In genomic region chr7:34596531-34597235, GRCm38 (mm10) we compare ENCODE assay signal across 11 mouse cellular contexts. TPM values are rescaled to one million over a fixed set of nuclear protein-coding genes. Genes with fewer than 3 reads are reported as not detected.
DNase-seq lines count a peak whose midpoint lies in the region; ATAC-seq and TF ChIP-seq lines count a peak whose summit lies in the region.
"Had no signal": no experiment of that assay in that cellular context is flagged by ENCODE, and none has a peak within 500 bp of the region (broad histone marks: within the 10 kb centered on the region; RNA-seq: fewer than 3 reads in every experiment).

No protein-coding gene starts in this region.

- no peaks in the 10 kb centered on the region for H3K9me3 ChIP-seq in midbrain, embryonic 10.5 days (replicated peaks)
- no peaks in the 10 kb centered on the region for H3K9me3 ChIP-seq in midbrain, postnatal 0 days (ENCODE audit: low read length)
- H3K9me3 ChIP-seq in forebrain, embryonic 12.5 days: no peaks in the 10 kb centered on the region
- no peaks in the 10 kb centered on the region; the same call in 1 of the 2 replicates for H3K9me3 ChIP-seq in kidney, embryonic 15.5 days (replicated peaks)
- no peaks in the 10 kb centered on the region for H3K9me3 ChIP-seq in midbrain, embryonic 14.5 days (ENCODE audit: control insufficient read depth, low read length)

- no peak overlapping the region for H3K4me2 ChIP-seq in midbrain, postnatal 0 days (ENCODE audit: low read depth, low read length, poor library complexity, severe bottlenecking)
- peak overlapping the region; percentile 25; the same call in 1 of the 2 replicates for H3K4me2 ChIP-seq in forebrain, embryonic 12.5 days
- H3K4me2 ChIP-seq in kidney, embryonic 15.5 days: peak overlapping the region; percentile 25
- no peak overlapping the region for H3K4me2 ChIP-seq in midbrain, embryonic 14.5 days (ENCODE audit: low read length)

- peaks cover 39% of the 10 kb centered on the region for H3K4me1 ChIP-seq in midbrain, embryonic 10.5 days
- H3K4me1 ChIP-seq in midbrain, postnatal 0 days (ENCODE audit: insufficient read depth, low read length): peaks cover 10% of the 10 kb centered on the region; the same call in 1 of the 2 replicates
- peaks cover 26% of the 10 kb centered on the region for H3K4me1 ChIP-seq in forebrain, embryonic 12.5 days
- H3K4me1 ChIP-seq in kidney, embryonic 15.5 days: peaks cover 62% of the 10 kb centered on the region
- peaks cover 17% of the 10 kb centered on the region; the same call in 1 of the 2 replicates for H3K4me1 ChIP-seq in midbrain, embryonic 14.5 days (ENCODE audit: control insufficient read depth, insufficient read depth, low read length)

- no peaks in the 10 kb centered on the region for H3K36me3 ChIP-seq in midbrain, embryonic 10.5 days
- no peaks in the 10 kb centered on the region for H3K36me3 ChIP-seq in midbrain, postnatal 0 days (ENCODE audit: insufficient read depth, low read length)
- no peaks in the 10 kb centered on the region for H3K36me3 ChIP-seq in forebrain, embryonic 12.5 days (replicated peaks)
- H3K36me3 ChIP-seq in kidney, embryonic 15.5 days: no peaks in the 10 kb centered on the region
- no peaks in the 10 kb centered on the region for H3K36me3 ChIP-seq in midbrain, embryonic 14.5 days (ENCODE audit: control insufficient read depth, insufficient read depth, low read length)

- peak overlapping the region; percentile 49; the same call in 1 of the 2 replicates for H3K27ac ChIP-seq in midbrain, embryonic 10.5 days (replicated peaks)
- no peak overlapping the region for H3K27ac ChIP-seq in midbrain, postnatal 0 days (ENCODE audit: low read depth, low read length)
- peak overlapping the region; percentile 84 for H3K27ac ChIP-seq in forebrain, embryonic 12.5 days
- H3K27ac ChIP-seq in kidney, embryonic 15.5 days: peak overlapping the region; percentile 77
- peak overlapping the region; percentile 46 for H3K27ac ChIP-seq in midbrain, embryonic 14.5 days (replicated peaks; ENCODE audit: low read depth, low read length)

- ATAC-seq in midbrain, postnatal 0 days (ENCODE audit: low FRiP score): no peak
- peak; percentile 84; the same call in 1 of the 2 replicates for ATAC-seq in forebrain, embryonic 12.5 days (ENCODE audit: low FRiP score)
- 0 out of 2 replicates have a peak, but pooled peaks have one; percentile 43 for ATAC-seq in kidney, embryonic 15.5 days (replicated peaks; ENCODE audit: low FRiP score)
- no peak for ATAC-seq in midbrain, embryonic 14.5 days (ENCODE audit: low FRiP score, low TSS enrichment)

- H3K9ac ChIP-seq in midbrain, postnatal 0 days (replicated peaks; ENCODE audit: low read length, poor library complexity, severe bottlenecking): no peak overlapping the region
- H3K9ac ChIP-seq in forebrain, embryonic 12.5 days: peak overlapping the region; percentile 21; the same call in 1 of the 2 replicates
- no peak overlapping the region for H3K9ac ChIP-seq in kidney, embryonic 15.5 days
- 0 out of 2 replicates have a peak overlapping the region, but pooled peaks have one; percentile 1 for H3K9ac ChIP-seq in midbrain, embryonic 14.5 days (replicated peaks; ENCODE audit: low read length)

- DNase-seq in midbrain, embryonic 10.5 days (ENCODE audit: low spot score): no peak
- DNase-seq in midbrain, postnatal 0 days (ENCODE audit: low spot score): no peak
- DNase-seq in midbrain, embryonic 14.5 days: peak; percentile 45
- DNase-seq in heart, postnatal 4 days: no peak
- no peak for DNase-seq in heart, adult 11 months
- DNase-seq in thymus, postnatal 0 days (ENCODE audit: low spot score): no peak
- DNase-seq: gastrocnemius, postnatal 14 days had no signal

- H3K4me3 ChIP-seq in midbrain, embryonic 10.5 days: no peak overlapping the region
- no peak overlapping the region for H3K4me3 ChIP-seq in midbrain, postnatal 0 days (ENCODE audit: low read depth, low read length)
- H3K4me3 ChIP-seq in forebrain, embryonic 12.5 days (replicated peaks): no peak overlapping the region
- no peak overlapping the region for H3K4me3 ChIP-seq in kidney, embryonic 15.5 days (replicated peaks)
- no peak overlapping the region for H3K4me3 ChIP-seq in midbrain, embryonic 14.5 days (replicated peaks; ENCODE audit: low read depth, low read length)

- no peak for TF ChIP-seq CTCF in midbrain, postnatal 0 days (IDR thresholded peaks at IDR 0.05)

- no peaks in the 10 kb centered on the region for H3K27me3 ChIP-seq in midbrain, embryonic 10.5 days (ENCODE audit: low read depth, poor library complexity, severe bottlenecking)
- no peaks in the 10 kb centered on the region for H3K27me3 ChIP-seq in midbrain, postnatal 0 days (ENCODE audit: insufficient read depth, low read length)
- peaks cover 4% of the 10 kb centered on the region for H3K27me3 ChIP-seq in forebrain, embryonic 12.5 days
- no peaks in the 10 kb centered on the region for H3K27me3 ChIP-seq in kidney, embryonic 15.5 days
- no peaks in the 10 kb centered on the region for H3K27me3 ChIP-seq in midbrain, embryonic 14.5 days (ENCODE audit: control insufficient read depth, insufficient read depth, low read length)
- H3K27me3 ChIP-seq: CH12.LX had no signal

- 51% methylated on average over 14 of the region's 14 CpGs for WGBS in midbrain, embryonic 10.5 days
- 37% methylated on average over 14 of the region's 14 CpGs for WGBS in midbrain, postnatal 0 days
- WGBS in forebrain, embryonic 12.5 days: 9% methylated on average over 14 of the region's 14 CpGs
- 22% methylated on average over 14 of the region's 14 CpGs for WGBS in kidney, embryonic 15.5 days
- 42% methylated on average over 14 of the region's 14 CpGs for WGBS in midbrain, embryonic 14.5 days

RNA-seq across cellular contexts. Expression of gene Kctd15, which starts 59.8 kb away (rescaled TPM):
- polyA plus RNA-seq in midbrain, embryonic 10.5 days (2016; fragmentation: Nextera tagmentation; extraction: Ambion mirVana): 36.8 and 44.6 TPM in 2 replicates
- 61.3 and 69.1 TPM in 2 replicates for total RNA-seq in midbrain, postnatal 0 days (2014; rRNA removed)
- polyA plus RNA-seq in midbrain, postnatal 0 days (2015; fragmentation: Nextera tagmentation; extraction: Ambion mirVana): 15.0 and 15.7 TPM in 2 replicates
- 37.9 and 38.1 TPM in 2 replicates for polyA plus RNA-seq in forebrain, embryonic 12.5 days (2016; fragmentation: Nextera tagmentation; extraction: Ambion mirVana)
- 33.4 and 37.0 TPM in 2 replicates for polyA plus RNA-seq in kidney, embryonic 15.5 days (2015; fragmentation: Nextera tagmentation; extraction: Ambion mirVana)
- polyA plus RNA-seq in midbrain, embryonic 14.5 days (2014; fragmentation: Nextera tagmentation; extraction: Ambion mirVana): 17.5 and 29.1 TPM in 2 replicates
- total RNA-seq in heart, postnatal 4 days (2021): 1 to 10 TPM; 3.4 to 5.1 TPM
- polyA plus RNA-seq in thymus, postnatal 0 days (2015; fragmentation: Nextera tagmentation; extraction: Ambion mirVana): 5.7 and 8.0 TPM in 2 replicates
- total RNA-seq: common myeloid progenitor, adult 5-6 weeks had no signal

Comparison
In these comparisons a context has a peak if more than half of its experiments do, and no peak if none do; other contexts are left out.
1. H3K9ac ChIP-seq: peak in forebrain, embryonic 12.5 days (single experiment) and midbrain, embryonic 14.5 days (single experiment); none in midbrain, postnatal 0 days (single experiment) and kidney, embryonic 15.5 days (single experiment).
2. ATAC-seq: peak in forebrain, embryonic 12.5 days (single experiment) and kidney, embryonic 15.5 days (single experiment); none in midbrain, postnatal 0 days (single experiment) and midbrain, embryonic 14.5 days (single experiment).
3. H3K4me2 ChIP-seq: peak in forebrain, embryonic 12.5 days (single experiment) and kidney, embryonic 15.5 days (single experiment); none in midbrain, postnatal 0 days (single experiment) and midbrain, embryonic 14.5 days (single experiment).